Comparison of ENCODE assay signal across 19 mouse cellular contexts in genomic region chr10:72002875-72003720, GRCm38 (mm10).
DNase-seq lines count a peak whose midpoint lies in the region; ATAC-seq and TF ChIP-seq lines count a peak whose summit lies in the region.
"Had no signal": no experiment of that assay in that cellular context is flagged by ENCODE, and none has a peak within 500 bp of the region (broad histone marks: within the 10 kb centered on the region; RNA-seq: fewer than 3 reads in every experiment).

No protein-coding gene starts in this region.

- DNase-seq in frontal cortex, postnatal 14 days (ENCODE audit: low spot score in 2 of 2) = no peak
- peak; percentile 61 for DNase-seq in Muller cell, postnatal 12 days (ENCODE audit: inconsistent ontology term)
- DNase-seq in forebrain, embryonic 14.5 days (ENCODE audit: low spot score) = peak; percentile 47
- DNase-seq in right cerebral cortex, postnatal 10 days (ENCODE audit: low spot score in 2 of 2) = peak; percentile 33 to 48
- no peak for DNase-seq in lung, postnatal 0 days (ENCODE audit: low spot score)
- DNase-seq in kidney, postnatal 36 days = no peak
- DNase-seq: adrenal gland, postnatal 10 days; cerebellum, adult 18-20 months; gastrocnemius, postnatal 14 days; heart, adult 2 months; kidney, postnatal 25 days; layer of hippocampus, adult 9-11 months; lung, adult 18-20 months; lung, postnatal 4 days had no signal

- H3K4me3 ChIP-seq in forebrain, embryonic 14.5 days (ENCODE audit: low read depth, low read length) = no peak overlapping the region
- H3K4me3 ChIP-seq in lung, postnatal 0 days (ENCODE audit: low read depth, low read length) = no peak overlapping the region
- H3K4me3 ChIP-seq: heart, adult 2 months; hindbrain, embryonic 13.5 days; midbrain, embryonic 13.5 days had no signal

- peak; percentile 89 for ATAC-seq in frontal cortex, adult (ENCODE audit: low TSS enrichment)
- ATAC-seq in forebrain, embryonic 14.5 days = peak; percentile 57
- ATAC-seq in lung, postnatal 0 days = no peak
- no peak for ATAC-seq in megakaryocyte progenitor cell, adult 5-6 weeks (replicated peaks; ENCODE audit: poor library complexity)
- ATAC-seq: intestine, postnatal 0 days; midbrain, embryonic 13.5 days had no signal

- TF ChIP-seq EP300 in lung, postnatal 0 days (IDR thresholded peaks at IDR 0.05) = no peak

- no peak overlapping the region for H3K4me2 ChIP-seq in forebrain, embryonic 14.5 days (ENCODE audit: low read length)
- H3K4me2 ChIP-seq in lung, postnatal 0 days (replicated peaks; ENCODE audit: low read depth, low read length) = no peak overlapping the region
- H3K4me2 ChIP-seq: hindbrain, embryonic 13.5 days; midbrain, embryonic 13.5 days had no signal

- TF ChIP-seq CTCF in lung, postnatal 0 days (IDR thresholded peaks at IDR 0.05) = no peak

- no peaks in the 10 kb centered on the region for H3K9me3 ChIP-seq in forebrain, embryonic 14.5 days (replicated peaks; ENCODE audit: control insufficient read depth, low read length)
- no peaks in the 10 kb centered on the region for H3K9me3 ChIP-seq in lung, postnatal 0 days (ENCODE audit: low read length)
- H3K9me3 ChIP-seq: hindbrain, embryonic 13.5 days; midbrain, embryonic 13.5 days had no signal

- no peak overlapping the region for H3K27ac ChIP-seq in forebrain, embryonic 14.5 days (ENCODE audit: low read depth, low read length)
- H3K27ac ChIP-seq in lung, postnatal 0 days (ENCODE audit: low read length) = no peak overlapping the region
- H3K27ac ChIP-seq: heart, adult 2 months; hindbrain, embryonic 13.5 days; midbrain, embryonic 13.5 days had no signal

- 40% methylated on average over 9 of the region's 9 CpGs for WGBS in forebrain, embryonic 14.5 days
- WGBS in lung, postnatal 0 days = 76% methylated on average over 9 of the region's 9 CpGs

- no peaks in the 10 kb centered on the region for H3K36me3 ChIP-seq in forebrain, embryonic 14.5 days (ENCODE audit: control insufficient read depth, insufficient read depth, low read length)
- no peaks in the 10 kb centered on the region for H3K36me3 ChIP-seq in lung, postnatal 0 days (ENCODE audit: insufficient read depth, low read length)
- H3K36me3 ChIP-seq: hindbrain, embryonic 13.5 days; midbrain, embryonic 13.5 days had no signal

- no peak overlapping the region for H3K9ac ChIP-seq in forebrain, embryonic 14.5 days (ENCODE audit: low read length)
- H3K9ac ChIP-seq in lung, postnatal 0 days (replicated peaks; ENCODE audit: low read depth) = no peak overlapping the region
- H3K9ac ChIP-seq: hindbrain, embryonic 13.5 days; midbrain, embryonic 13.5 days had no signal

- 0 out of 2 replicates have a peak, but pooled peaks cover 2% of the 10 kb centered on the region for H3K4me1 ChIP-seq in forebrain, embryonic 14.5 days (ENCODE audit: control insufficient read depth, insufficient read depth, low read length)
- no peaks in the 10 kb centered on the region for H3K4me1 ChIP-seq in lung, postnatal 0 days (ENCODE audit: insufficient read depth, low read depth, low read length)
- H3K4me1 ChIP-seq: hindbrain, embryonic 13.5 days; midbrain, embryonic 13.5 days had no signal

- no peaks in the 10 kb centered on the region for H3K27me3 ChIP-seq in forebrain, embryonic 14.5 days (replicated peaks; ENCODE audit: control insufficient read depth, insufficient read depth, low read length)
- H3K27me3 ChIP-seq in lung, postnatal 0 days (replicated peaks; ENCODE audit: insufficient read depth, low read length) = no peaks in the 10 kb centered on the region
- H3K27me3 ChIP-seq: hindbrain, embryonic 13.5 days; midbrain, embryonic 13.5 days had no signal

Comparison
In these comparisons a context has a peak if more than half of its experiments do, and no peak if none do; other contexts are left out.
1. ATAC-seq: peak in frontal cortex, adult (single experiment) and forebrain, embryonic 14.5 days (single experiment); none in lung, postnatal 0 days (single experiment) and megakaryocyte progenitor cell, adult 5-6 weeks (single experiment).
2. DNase-seq: peak in Muller cell, postnatal 12 days (single experiment), forebrain, embryonic 14.5 days (single experiment) and right cerebral cortex, postnatal 10 days (2 of 2); none in frontal cortex, postnatal 14 days (0 of 2), lung, postnatal 0 days (single experiment) and kidney, postnatal 36 days (0 of 2).